Mouse (Mus musculus) hindbrain, embryonic 14.5 days (tissue): ENCODE results near the gene Atf6. TPM values are rescaled to one million over a fixed set of nuclear protein-coding genes. Genes with fewer than 3 reads are reported as not detected.
A peak's percentile ranks its signal among the peaks of the same experiment; 100 is the strongest.

Source experiments
- ATAC-seq: fragments of 200-750 bp; cut with Nextera tagmentation; 2 replicates; pipeline ENCODE4 v1.8.0; 2017; ENCODE audit warnings: moderate number of reproducible peaks, mild to moderate bottlenecking, moderate TSS enrichment, moderate library complexity; ENCODE audit not compliant: low FRiP score
- DNase-seq: peaks from one replicate; pipeline ENCODE4 v3.0.0-alpha.2; 2015; ENCODE audit warnings: low spot score
- H3K27ac ChIP-seq: fragments of 300-500 bp; sonication (generic); 2 replicates; pipeline ENCODE4 v1.5.1; 2014; ENCODE audit warnings: mild to moderate bottlenecking, moderate library complexity
- H3K27me3 ChIP-seq: fragments of 300-500 bp; sonication (generic); 2 replicates; pipeline ENCODE4 v1.6.1; 2014; ENCODE audit warnings: mild to moderate bottlenecking, low read length, mixed read lengths; ENCODE audit not compliant: control insufficient read depth, insufficient read depth
- H3K36me3 ChIP-seq: fragments of 300-500 bp; sonication (generic); replicated peaks from 2 replicates; pipeline ENCODE4 v1.6.1; 2014; ENCODE audit not compliant: control insufficient read depth, insufficient read depth
- H3K4me1 ChIP-seq: fragments of 300-500 bp; sonication (generic); replicated peaks from 2 replicates; pipeline ENCODE4 v1.6.1; 2014; ENCODE audit warnings: antibody characterized with exemption, low read length, mixed read lengths; ENCODE audit not compliant: control insufficient read depth, insufficient read depth
- H3K4me2 ChIP-seq: fragments of 300-500 bp; sonication (generic); replicated peaks from 2 replicates; pipeline ENCODE4 v1.6.1; 2014; ENCODE audit warnings: mild to moderate bottlenecking, moderate library complexity
- H3K4me3 ChIP-seq: fragments of 300-500 bp; sonication (generic); replicated peaks from 2 replicates; pipeline ENCODE4 v1.5.1; 2014; ENCODE audit warnings: mild to moderate bottlenecking, low read length
- H3K9ac ChIP-seq: fragments of 300-500 bp; sonication (generic); 2 replicates; pipeline ENCODE4 v1.6.1; 2014
- H3K9me3 ChIP-seq: fragments of 300-500 bp; sonication (generic); 2 replicates; pipeline ENCODE4 v1.6.1; 2016; ENCODE audit warnings: low read length; ENCODE audit not compliant: control insufficient read depth
- WGBS: fragments of 180-500 bp; shearing (Covaris S2); extraction: QIAGEN DNeasy Blood & Tissue Kit; methylation state at CpG from one replicate; pipeline ENCODE4 v1.1.7; 2014; 5-methylcytosine and 5-hydroxymethylcytosine counted together
- polyA plus RNA-seq: library from polyadenylated mRNA; unstranded; fragments of >200 nt; fragmentation: Nextera tagmentation; extraction: Ambion mirVana; gene quantifications from 2 replicates; pipeline ENCODE4 v1.2.1, GENCODE M21; 2014

The Atf6 gene
- 9.9 and 10.9 TPM in 2 replicates for polyA plus RNA-seq

- Histone ChIP-seq H3K27me3 (no peaks in the 10 kb centered on the region), H3K36me3 (peaks cover 6% of the 10 kb centered on the region), H3K4me1 (peaks cover 9% of the 10 kb centered on the region), H3K9me3 (no peaks in the 10 kb centered on the region), H3K4me3 (peak within 1 kb of the TSS; percentile 83), H3K4me2 (peak within 1 kb of the TSS; percentile 83), H3K27ac (peak within 1 kb of the TSS; percentile 76), H3K9ac (peak within 1 kb of the TSS; percentile 72)
- ATAC-seq (peak; percentile 73), DNase-seq (peak; percentile 96)
- 0% methylated on average over 25 of the region's 25 CpGs for WGBS
Measured at GRCm38 (mm10) chr1:170867691-170868105, at the start of gene Atf6. Gene Atf6, minus strand, starts transcription at chr1:170867771.

GRCm38 (mm10) chr1:170915657-170916056 lies 48.1 kb upstream of the Atf6 start:
- WGBS = 75% methylated on average over 5 of the region's 5 CpGs
- no peaks in the 10 kb centered on the region for H3K36me3 ChIP-seq
- no peaks in the 10 kb centered on the region for H3K4me1 ChIP-seq
- H3K9me3 ChIP-seq = no peaks in the 10 kb centered on the region
- H3K9ac ChIP-seq = no peak overlapping the region
- H3K27me3 ChIP-seq = no peaks in the 10 kb centered on the region
- no peak overlapping the region for H3K4me3 ChIP-seq
- H3K4me2 ChIP-seq = no peak overlapping the region
- DNase-seq (no peak), ATAC-seq (no peak)
- H3K27ac ChIP-seq = no peak overlapping the region

- DNase-seq (no peak), ATAC-seq (no peak)
- H3K9ac ChIP-seq = no peak within 1 kb of the TSS
- WGBS = 74% methylated on average over 5 of the region's 5 CpGs
- H3K4me2 ChIP-seq = no peak within 1 kb of the TSS
- H3K4me3 ChIP-seq = no peak within 1 kb of the TSS
- H3K9me3 ChIP-seq = no peaks in the 10 kb centered on the region
- H3K36me3 ChIP-seq = no peaks in the 10 kb centered on the region
- peaks cover 14% of the 10 kb centered on the region for H3K27me3 ChIP-seq
- H3K27ac ChIP-seq = no peak within 1 kb of the TSS
- H3K4me1 ChIP-seq = peaks cover 6% of the 10 kb centered on the region; the same call in 1 of the 2 replicates
Measured at GRCm38 (mm10) chr1:170912891-170913615, 45.5 kb upstream of the Atf6 start, which contains the start of gene Fcrlb. Gene Fcrlb, minus strand, starts transcription at chr1:170912941.

GRCm38 (mm10) chr1:170911907-170912660 lies 44.5 kb upstream of the Atf6 start:
- Histone ChIP-seq H3K36me3 (no peaks in the 10 kb centered on the region), H3K4me2 (no peak overlapping the region), H3K4me3 (no peak overlapping the region), H3K9ac (no peak overlapping the region), H3K27ac (no peak overlapping the region), H3K9me3 (no peaks in the 10 kb centered on the region), H3K27me3 (peaks cover 24% of the 10 kb centered on the region), H3K4me1 (peaks cover 6% of the 10 kb centered on the region; the same call in 1 of the 2 replicates)
- no peak for ATAC-seq
- no peak for DNase-seq
- 87% methylated on average over 11 of the region's 11 CpGs for WGBS

GRCm38 (mm10) chr1:170908341-170908740 lies 40.8 kb upstream of the Atf6 start:
- Histone ChIP-seq H3K9me3 (no peaks in the 10 kb centered on the region), H3K9ac (peak overlapping the region; percentile 66), H3K27me3 (peaks cover 44% of the 10 kb centered on the region)

GRCm38 (mm10) chr1:170907456-170908191 lies 40.1 kb upstream of the Atf6 start:
- under 1% methylated on average over 71 of the region's 71 CpGs for WGBS
- DNase-seq (peak; percentile 64), ATAC-seq (peak; percentile 80)
- H3K36me3 ChIP-seq = no peaks in the 10 kb centered on the region
- H3K9ac ChIP-seq = peak overlapping the region; percentile 66
- H3K4me2 ChIP-seq = peak overlapping the region; percentile 99
- peaks cover 44% of the 10 kb centered on the region for H3K27me3 ChIP-seq
- H3K4me3 ChIP-seq = peak overlapping the region; percentile 56
- H3K9me3 ChIP-seq = no peaks in the 10 kb centered on the region
- H3K4me1 ChIP-seq = peaks cover 6% of the 10 kb centered on the region; the same call in 1 of the 2 replicates
- H3K27ac ChIP-seq = no peak overlapping the region

More at GRCm38 (mm10) chr1:170908341-170908740, 40.8 kb upstream of the Atf6 start:
- DNase-seq (no peak), ATAC-seq (peak; percentile 77)
- Histone ChIP-seq H3K4me3 (peak overlapping the region; percentile 56), H3K4me1 (peaks cover 6% of the 10 kb centered on the region; the same call in 1 of the 2 replicates), H3K36me3 (no peaks in the 10 kb centered on the region), H3K27ac (no peak overlapping the region), H3K4me2 (peak overlapping the region; percentile 99)
- WGBS = 3% methylated on average over 21 of the region's 21 CpGs

- H3K9me3 ChIP-seq = no peaks in the 10 kb centered on the region
- no peak for DNase-seq
- 16% methylated on average over 11 of the region's 11 CpGs for WGBS
- peak overlapping the region; percentile 99 for H3K4me2 ChIP-seq
- ATAC-seq = no peak
- H3K9ac ChIP-seq = peak overlapping the region; percentile 66
- no peaks in the 10 kb centered on the region for H3K36me3 ChIP-seq
- peaks cover 6% of the 10 kb centered on the region; the same call in 1 of the 2 replicates for H3K4me1 ChIP-seq
- peak overlapping the region; percentile 56 for H3K4me3 ChIP-seq
- H3K27me3 ChIP-seq = peaks cover 44% of the 10 kb centered on the region
- H3K27ac ChIP-seq = no peak overlapping the region
Measured at GRCm38 (mm10) chr1:170907111-170907455, 39.5 kb upstream of the Atf6 start.

- 76% methylated on average over 5 of the region's 5 CpGs for WGBS
- no peaks in the 10 kb centered on the region for H3K9me3 ChIP-seq
- H3K27ac ChIP-seq = no peak overlapping the region
- ATAC-seq (no peak), DNase-seq (no peak)
- no peak overlapping the region for H3K4me2 ChIP-seq
- H3K27me3 ChIP-seq = peaks cover 34% of the 10 kb centered on the region
- no peak overlapping the region for H3K9ac ChIP-seq
- no peaks in the 10 kb centered on the region for H3K36me3 ChIP-seq
- no peak overlapping the region for H3K4me3 ChIP-seq
- H3K4me1 ChIP-seq = peaks cover 4% of the 10 kb centered on the region; the same call in 1 of the 2 replicates
Measured at GRCm38 (mm10) chr1:170903485-170903884, 35.9 kb upstream of the Atf6 start.
